Comparison of ENCODE assay signal across 9 mouse cellular contexts in the genomic region with DNA sequence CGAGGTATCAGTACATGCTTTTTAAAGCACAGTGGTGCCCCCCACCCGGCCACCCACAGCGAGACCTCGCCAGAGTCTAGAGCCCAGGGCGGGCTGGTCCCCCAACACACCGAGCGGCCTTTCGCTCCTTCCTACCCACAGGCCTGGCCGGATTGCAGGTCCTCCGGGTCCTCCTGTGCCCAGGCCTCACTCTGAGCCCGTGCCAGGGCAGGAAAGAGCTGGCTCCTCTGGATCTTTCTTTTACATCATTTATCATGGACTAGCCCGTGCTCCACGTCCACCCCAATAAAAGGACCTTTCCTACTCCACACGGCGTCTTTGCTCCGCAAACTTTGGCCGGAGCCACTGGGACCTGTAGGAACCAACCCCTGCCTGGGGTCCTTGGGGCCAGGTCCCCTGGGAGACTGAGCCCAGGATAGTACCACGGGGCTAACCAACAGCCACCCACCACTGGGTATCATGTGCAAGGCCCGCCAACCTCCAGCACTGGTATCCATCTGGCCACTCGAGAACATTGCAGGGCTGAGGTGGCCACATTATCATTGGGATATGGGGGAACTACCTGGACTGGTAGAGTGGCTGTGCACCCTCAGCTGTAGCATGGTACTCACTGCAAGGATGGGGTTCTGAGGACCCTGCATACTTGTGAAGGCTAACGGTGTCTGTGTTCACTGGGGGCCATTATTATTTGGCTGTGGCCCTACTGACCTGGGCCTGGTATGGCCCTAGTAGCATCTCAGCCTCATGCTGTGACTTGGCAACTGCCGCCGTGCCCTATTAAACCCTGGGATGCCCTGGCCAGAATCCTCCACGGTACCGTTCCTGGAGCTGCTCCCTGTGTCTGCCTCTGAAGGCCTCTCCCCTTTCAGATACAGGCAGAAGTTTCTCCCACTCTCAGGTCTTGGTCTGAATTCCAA. TPM values are rescaled to one million over a fixed set of nuclear protein-coding genes. Genes with fewer than 3 reads are reported as not detected.
DNase-seq lines count a peak whose midpoint lies in the region; ATAC-seq and TF ChIP-seq lines count a peak whose summit lies in the region.
"Had no signal": no experiment of that assay in that cellular context is flagged by ENCODE, and none has a peak within 500 bp of the region (broad histone marks: within the 10 kb centered on the region; RNA-seq: fewer than 3 reads in every experiment).

No protein-coding gene starts in this region.

- H3K4me1 ChIP-seq in forebrain, postnatal 0 days (ENCODE audit: insufficient read depth), result peaks cover 9% of the 10 kb centered on the region
- H3K4me1 ChIP-seq in forebrain, embryonic 11.5 days (replicated peaks; ENCODE audit: control insufficient read depth, insufficient read depth, low read length), result peaks cover 7% of the 10 kb centered on the region
- peaks cover 19% of the 10 kb centered on the region for H3K4me1 ChIP-seq in lung, embryonic 16.5 days (replicated peaks; ENCODE audit: control insufficient read depth, insufficient read depth, low read length)
- peaks cover 6% of the 10 kb centered on the region; the same call in 1 of the 2 replicates for H3K4me1 ChIP-seq in lung, postnatal 0 days (ENCODE audit: insufficient read depth, low read depth, low read length)
- H3K4me1 ChIP-seq in hindbrain, embryonic 15.5 days (replicated peaks), result peaks cover 33% of the 10 kb centered on the region
- peaks cover 38% of the 10 kb centered on the region for H3K4me1 ChIP-seq in neural tube, embryonic 13.5 days (replicated peaks)

- no peak for ATAC-seq in forebrain, postnatal 0 days
- ATAC-seq in forebrain, embryonic 11.5 days (replicated peaks; ENCODE audit: low FRiP score), result no peak
- no peak for ATAC-seq in lung, embryonic 16.5 days (ENCODE audit: low read depth)
- ATAC-seq in lung, postnatal 0 days, result no peak
- ATAC-seq in hindbrain, embryonic 15.5 days (ENCODE audit: low FRiP score, low read depth), result no peak
- ATAC-seq in neural tube, embryonic 13.5 days (ENCODE audit: low read depth), result no peak

- no peaks in the 10 kb centered on the region for H3K27me3 ChIP-seq in forebrain, postnatal 0 days (ENCODE audit: insufficient read depth, low read length)
- H3K27me3 ChIP-seq in forebrain, embryonic 11.5 days (ENCODE audit: control insufficient read depth, insufficient read depth, low read length), result no peaks in the 10 kb centered on the region
- no peaks in the 10 kb centered on the region for H3K27me3 ChIP-seq in lung, embryonic 16.5 days (ENCODE audit: control insufficient read depth, insufficient read depth, low read depth, low read length)
- H3K27me3 ChIP-seq in lung, postnatal 0 days (replicated peaks; ENCODE audit: insufficient read depth, low read length), result no peaks in the 10 kb centered on the region
- H3K27me3 ChIP-seq in hindbrain, embryonic 15.5 days, result no peaks in the 10 kb centered on the region
- no peaks in the 10 kb centered on the region for H3K27me3 ChIP-seq in neural tube, embryonic 13.5 days

- no peak overlapping the region for H3K9ac ChIP-seq in forebrain, postnatal 0 days
- no peak overlapping the region; the same call in 1 of the 2 replicates for H3K9ac ChIP-seq in forebrain, embryonic 11.5 days (ENCODE audit: low read length)
- H3K9ac ChIP-seq in lung, embryonic 16.5 days (ENCODE audit: low read length), result no peak overlapping the region; the same call in 1 of the 2 replicates
- no peak overlapping the region for H3K9ac ChIP-seq in lung, postnatal 0 days (replicated peaks; ENCODE audit: low read depth)
- no peak overlapping the region; the same call in 1 of the 2 replicates for H3K9ac ChIP-seq in hindbrain, embryonic 15.5 days
- no peak overlapping the region for H3K9ac ChIP-seq in neural tube, embryonic 13.5 days

- TF ChIP-seq CTCF in forebrain, postnatal 0 days (IDR thresholded peaks at IDR 0.05; ENCODE audit: low read depth), result no peak
- no peak for TF ChIP-seq CTCF in lung, postnatal 0 days (IDR thresholded peaks at IDR 0.05)

- no peak for TF ChIP-seq EP300 in lung, postnatal 0 days (IDR thresholded peaks at IDR 0.05)

- WGBS in forebrain, postnatal 0 days, result 85% methylated on average over 25 of the region's 25 CpGs
- 90% methylated on average over 25 of the region's 25 CpGs for WGBS in forebrain, embryonic 11.5 days
- WGBS in lung, embryonic 16.5 days, result 86% methylated on average over 25 of the region's 25 CpGs
- 89% methylated on average over 25 of the region's 25 CpGs for WGBS in lung, postnatal 0 days
- 84% methylated on average over 25 of the region's 25 CpGs for WGBS in hindbrain, embryonic 15.5 days
- 88% methylated on average over 25 of the region's 25 CpGs for WGBS in neural tube, embryonic 13.5 days

- H3K27ac ChIP-seq in forebrain, postnatal 0 days (ENCODE audit: low read depth, low read length), result 0 out of 2 replicates have a peak overlapping the region, but pooled peaks have one; percentile 3
- H3K27ac ChIP-seq in forebrain, embryonic 11.5 days (ENCODE audit: low read depth, low read length), result no peak overlapping the region
- H3K27ac ChIP-seq in lung, embryonic 16.5 days (ENCODE audit: low read length), result peak overlapping the region; percentile 78
- H3K27ac ChIP-seq in lung, postnatal 0 days (ENCODE audit: low read length), result no peak overlapping the region
- H3K27ac ChIP-seq in hindbrain, embryonic 15.5 days (replicated peaks), result peak overlapping the region; percentile 90
- H3K27ac ChIP-seq in neural tube, embryonic 13.5 days (replicated peaks), result peak overlapping the region; percentile 93; the same call in 1 of the 2 replicates

- no peak overlapping the region for H3K4me3 ChIP-seq in forebrain, postnatal 0 days (ENCODE audit: low read depth, low read length)
- no peak overlapping the region for H3K4me3 ChIP-seq in forebrain, embryonic 11.5 days (ENCODE audit: low read depth, low read length)
- H3K4me3 ChIP-seq in lung, embryonic 16.5 days (ENCODE audit: low read length), result no peak overlapping the region
- H3K4me3 ChIP-seq in lung, postnatal 0 days (ENCODE audit: low read depth, low read length), result no peak overlapping the region
- H3K4me3 ChIP-seq in hindbrain, embryonic 15.5 days, result no peak overlapping the region
- no peak overlapping the region for H3K4me3 ChIP-seq in neural tube, embryonic 13.5 days

- H3K36me3 ChIP-seq in forebrain, postnatal 0 days (ENCODE audit: insufficient read depth), result peaks cover 57% of the 10 kb centered on the region
- no peaks in the 10 kb centered on the region; the same call in none of the 2 replicates for H3K36me3 ChIP-seq in forebrain, embryonic 11.5 days (ENCODE audit: control insufficient read depth, insufficient read depth, low read length)
- H3K36me3 ChIP-seq in lung, embryonic 16.5 days (ENCODE audit: control insufficient read depth, insufficient read depth, low read length), result peaks cover 23% of the 10 kb centered on the region
- H3K36me3 ChIP-seq in lung, postnatal 0 days (ENCODE audit: insufficient read depth, low read length), result 0 out of 2 replicates have a peak, but pooled peaks cover 8% of the 10 kb centered on the region
- peaks cover 46% of the 10 kb centered on the region for H3K36me3 ChIP-seq in hindbrain, embryonic 15.5 days
- peaks cover 73% of the 10 kb centered on the region for H3K36me3 ChIP-seq in neural tube, embryonic 13.5 days

- H3K9me3 ChIP-seq in forebrain, postnatal 0 days (ENCODE audit: low read length), result no peaks in the 10 kb centered on the region
- H3K9me3 ChIP-seq in forebrain, embryonic 11.5 days (ENCODE audit: control insufficient read depth, low read length), result no peaks in the 10 kb centered on the region
- no peaks in the 10 kb centered on the region for H3K9me3 ChIP-seq in lung, embryonic 16.5 days (ENCODE audit: control insufficient read depth, low read length)
- H3K9me3 ChIP-seq in lung, postnatal 0 days (ENCODE audit: low read length), result no peaks in the 10 kb centered on the region
- no peaks in the 10 kb centered on the region for H3K9me3 ChIP-seq in hindbrain, embryonic 15.5 days
- H3K9me3 ChIP-seq in neural tube, embryonic 13.5 days, result no peaks in the 10 kb centered on the region

- peak overlapping the region; percentile 88; the same call in 1 of the 2 replicates for H3K4me2 ChIP-seq in forebrain, postnatal 0 days (ENCODE audit: low read depth)
- no peak overlapping the region for H3K4me2 ChIP-seq in forebrain, embryonic 11.5 days (ENCODE audit: low read depth, low read length, severe bottlenecking)
- peak overlapping the region; percentile 96; the same call in 1 of the 2 replicates for H3K4me2 ChIP-seq in lung, embryonic 16.5 days (ENCODE audit: low read depth, low read length)
- no peak overlapping the region for H3K4me2 ChIP-seq in lung, postnatal 0 days (replicated peaks; ENCODE audit: low read depth, low read length)
- H3K4me2 ChIP-seq in hindbrain, embryonic 15.5 days, result peak overlapping the region; percentile 83; the same call in 1 of the 2 replicates
- no peak overlapping the region for H3K4me2 ChIP-seq in neural tube, embryonic 13.5 days

- no peak for DNase-seq in forebrain, postnatal 0 days
- no peak for DNase-seq in forebrain, embryonic 11.5 days (ENCODE audit: low spot score)
- DNase-seq in lung, postnatal 0 days (ENCODE audit: low spot score), result no peak
- DNase-seq in thymus, postnatal 10 days (ENCODE audit: low spot score in 2 of 2), result no peak
- DNase-seq in embryo, embryonic 9.5 days (ENCODE audit: extremely low spot score), result no peak
- DNase-seq: spleen, adult 18-20 months had no signal

RNA-seq across cellular contexts. Expression of a gene that starts 6.0 kb away (rescaled TPM):
- 179 and 184 TPM in 2 replicates for total RNA-seq in forebrain, postnatal 0 days (2014; rRNA removed)
- 274 and 283 TPM in 2 replicates for polyA plus RNA-seq in forebrain, postnatal 0 days (2015; fragmentation: Nextera tagmentation; extraction: Ambion mirVana)
- polyA plus RNA-seq in forebrain, embryonic 11.5 days (2014; fragmentation: Nextera tagmentation; extraction: Ambion mirVana), result 133 and 146 TPM in 2 replicates
- 91.9 and 96.3 TPM in 2 replicates for polyA plus RNA-seq in lung, embryonic 16.5 days (2015; fragmentation: Nextera tagmentation; extraction: Ambion mirVana)
- polyA plus RNA-seq in lung, postnatal 0 days (2015; fragmentation: Nextera tagmentation; extraction: Ambion mirVana), result 73.7 and 78.6 TPM in 2 replicates
- 217 and 231 TPM in 2 replicates for polyA plus RNA-seq in hindbrain, embryonic 15.5 days (2015; fragmentation: Nextera tagmentation; extraction: Ambion mirVana)
- polyA plus RNA-seq in neural tube, embryonic 13.5 days (2015; fragmentation: Nextera tagmentation; extraction: Ambion mirVana), result 217 and 231 TPM in 2 replicates

RNA-seq across cellular contexts. Expression of a gene that starts 10.3 kb away (rescaled TPM):
- 75.0 and 80.5 TPM in 2 replicates for total RNA-seq in forebrain, postnatal 0 days (2014; rRNA removed)
- 145 and 184 TPM in 2 replicates for polyA plus RNA-seq in forebrain, postnatal 0 days (2015; fragmentation: Nextera tagmentation; extraction: Ambion mirVana)
- polyA plus RNA-seq in forebrain, embryonic 11.5 days (2014; fragmentation: Nextera tagmentation; extraction: Ambion mirVana), result 186 TPM in 2 replicates
- 136 and 151 TPM in 2 replicates for polyA plus RNA-seq in lung, embryonic 16.5 days (2015; fragmentation: Nextera tagmentation; extraction: Ambion mirVana)
- polyA plus RNA-seq in lung, postnatal 0 days (2015; fragmentation: Nextera tagmentation; extraction: Ambion mirVana), result 137 and 146 TPM in 2 replicates
- polyA plus RNA-seq in hindbrain, embryonic 15.5 days (2015; fragmentation: Nextera tagmentation; extraction: Ambion mirVana), result 172 and 189 TPM in 2 replicates
- 208 and 237 TPM in 2 replicates for polyA plus RNA-seq in neural tube, embryonic 13.5 days (2015; fragmentation: Nextera tagmentation; extraction: Ambion mirVana)

RNA-seq across cellular contexts. Expression of a gene that starts 10.7 kb away (rescaled TPM):
- 76.5 and 82.2 TPM in 2 replicates for total RNA-seq in forebrain, postnatal 0 days (2014; rRNA removed)
- polyA plus RNA-seq in forebrain, postnatal 0 days (2015; fragmentation: Nextera tagmentation; extraction: Ambion mirVana), result 5.9 and 7.7 TPM in 2 replicates
- polyA plus RNA-seq in forebrain, embryonic 11.5 days (2014; fragmentation: Nextera tagmentation; extraction: Ambion mirVana), result 5.7 and 9.3 TPM in 2 replicates
- polyA plus RNA-seq in lung, embryonic 16.5 days (2015; fragmentation: Nextera tagmentation; extraction: Ambion mirVana), result 0.79 and 1.0 TPM in 2 replicates
- polyA plus RNA-seq in lung, postnatal 0 days (2015; fragmentation: Nextera tagmentation; extraction: Ambion mirVana), result 1.1 and 1.2 TPM in 2 replicates
- polyA plus RNA-seq in hindbrain, embryonic 15.5 days (2015; fragmentation: Nextera tagmentation; extraction: Ambion mirVana), result 7.7 and 8.6 TPM in 2 replicates
- polyA plus RNA-seq in neural tube, embryonic 13.5 days (2015; fragmentation: Nextera tagmentation; extraction: Ambion mirVana), result 6.1 and 7.8 TPM in 2 replicates

RNA-seq across cellular contexts. Expression of a gene that starts 11.6 kb away (rescaled TPM):
- total RNA-seq in forebrain, postnatal 0 days (2014; rRNA removed), result 187 and 210 TPM in 2 replicates
- polyA plus RNA-seq in forebrain, postnatal 0 days (2015; fragmentation: Nextera tagmentation; extraction: Ambion mirVana), result 168 and 169 TPM in 2 replicates
- 76.6 and 76.7 TPM in 2 replicates for polyA plus RNA-seq in forebrain, embryonic 11.5 days (2014; fragmentation: Nextera tagmentation; extraction: Ambion mirVana)
- 36.7 and 37.8 TPM in 2 replicates for polyA plus RNA-seq in lung, embryonic 16.5 days (2015; fragmentation: Nextera tagmentation; extraction: Ambion mirVana)
- polyA plus RNA-seq in lung, postnatal 0 days (2015; fragmentation: Nextera tagmentation; extraction: Ambion mirVana), result 23.8 and 27.6 TPM in 2 replicates
- 183 and 195 TPM in 2 replicates for polyA plus RNA-seq in hindbrain, embryonic 15.5 days (2015; fragmentation: Nextera tagmentation; extraction: Ambion mirVana)
- 127 and 145 TPM in 2 replicates for polyA plus RNA-seq in neural tube, embryonic 13.5 days (2015; fragmentation: Nextera tagmentation; extraction: Ambion mirVana)

RNA-seq across cellular contexts. Expression of a gene that starts 12.9 kb away (rescaled TPM):
- total RNA-seq in forebrain, postnatal 0 days (2014; rRNA removed), result 23.6 and 33.6 TPM in 2 replicates
- polyA plus RNA-seq in forebrain, postnatal 0 days (2015; fragmentation: Nextera tagmentation; extraction: Ambion mirVana), result 6.9 and 9.4 TPM in 2 replicates
- polyA plus RNA-seq in forebrain, embryonic 11.5 days (2014; fragmentation: Nextera tagmentation; extraction: Ambion mirVana), result 7.9 and 10.8 TPM in 2 replicates
- polyA plus RNA-seq in lung, embryonic 16.5 days (2015; fragmentation: Nextera tagmentation; extraction: Ambion mirVana), result 16.1 and 17.4 TPM in 2 replicates
- 10.6 and 11.6 TPM in 2 replicates for polyA plus RNA-seq in lung, postnatal 0 days (2015; fragmentation: Nextera tagmentation; extraction: Ambion mirVana)
- polyA plus RNA-seq in hindbrain, embryonic 15.5 days (2015; fragmentation: Nextera tagmentation; extraction: Ambion mirVana), result 12.0 and 15.3 TPM in 2 replicates
- polyA plus RNA-seq in neural tube, embryonic 13.5 days (2015; fragmentation: Nextera tagmentation; extraction: Ambion mirVana), result 12.0 and 15.5 TPM in 2 replicates

Comparison
In these comparisons a context has a peak if more than half of its experiments do, and no peak if none do; other contexts are left out.
1. H3K27ac ChIP-seq: peak in forebrain, postnatal 0 days (single experiment), lung, embryonic 16.5 days (single experiment), hindbrain, embryonic 15.5 days (single experiment) and neural tube, embryonic 13.5 days (single experiment); none in forebrain, embryonic 11.5 days (single experiment) and lung, postnatal 0 days (single experiment).
2. H3K4me2 ChIP-seq: peak in forebrain, postnatal 0 days (single experiment), lung, embryonic 16.5 days (single experiment) and hindbrain, embryonic 15.5 days (single experiment); none in forebrain, embryonic 11.5 days (single experiment), lung, postnatal 0 days (single experiment) and neural tube, embryonic 13.5 days (single experiment).